Mouse (Mus musculus): ENCODE results near the gene Kcnip1. TPM values are rescaled to one million over a fixed set of nuclear protein-coding genes. Genes with fewer than 3 reads are reported as not detected.

The Kcnip1 gene
- 0.35 and 0.39 TPM in 2 replicates for polyA plus RNA-seq (2015; fragmentation: Nextera tagmentation; extraction: Ambion mirVana)

DNA sequence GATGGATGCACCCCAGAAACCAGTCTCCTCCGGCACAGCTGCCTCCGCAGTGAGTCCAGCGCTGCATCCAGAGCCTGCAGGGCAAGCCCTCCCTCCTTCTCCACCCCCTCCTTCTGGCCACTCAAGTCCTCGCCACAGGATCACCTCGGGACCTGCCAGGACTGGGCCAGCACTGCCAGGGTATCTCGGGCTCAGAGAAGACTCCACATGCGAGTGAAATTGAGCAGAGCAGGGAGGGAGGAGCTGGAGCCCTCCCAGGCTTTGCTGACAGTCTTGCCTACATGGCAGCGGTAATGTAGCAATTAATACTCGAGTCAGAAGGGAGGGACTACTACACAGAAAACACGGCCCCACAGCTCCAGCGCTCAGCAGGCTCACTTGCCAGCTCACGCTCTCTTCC lies at the start of gene Kcnip1:
TSS of gene Kcnip1 (minus strand) at position 215 of the 400 bp plus-strand sequence.
- Histone ChIP-seq H3K9ac (no peak within 1 kb of the TSS), H3K4me1 (replicated peaks) (peaks cover 19% of the 10 kb centered on the region; the same call in 1 of the 2 replicates), H3K27me3 (0 out of 2 replicates have a peak, but pooled peaks cover 8% of the 10 kb centered on the region), H3K4me3 (replicated peaks) (no peak within 1 kb of the TSS), H3K36me3 (no peaks in the 10 kb centered on the region), H3K27ac (no peak within 1 kb of the TSS), H3K9me3 (replicated peaks) (no peaks in the 10 kb centered on the region), H3K4me2 (no peak within 1 kb of the TSS)
- no peak for DNase-seq
- no peak for ATAC-seq (ENCODE audit: low read depth)
- WGBS (ENCODE audit: insufficient replicate concordance), result 30% methylated on average over 12 of the region's 12 CpGs

DNA sequence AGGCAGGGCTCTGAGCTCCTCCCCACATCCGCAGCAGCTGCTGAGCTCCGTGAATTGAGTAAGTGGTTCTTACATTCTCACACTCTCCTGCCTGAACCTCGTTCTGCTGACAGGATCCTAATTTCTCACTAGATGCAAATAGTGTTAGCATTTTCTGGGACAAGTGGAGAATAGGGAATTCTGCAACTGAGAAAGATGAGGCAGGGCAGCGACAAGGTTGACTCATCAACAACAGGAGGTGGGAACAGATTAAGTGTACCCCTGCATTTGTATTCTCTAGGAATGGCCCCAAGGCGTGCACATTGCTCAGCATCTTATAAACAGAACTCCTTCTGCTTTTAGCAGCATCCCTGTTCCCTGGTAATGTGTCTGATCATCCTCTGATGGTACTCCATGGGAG lies 47.1 kb upstream of the Kcnip1 start:
- no peak overlapping the region for H3K4me3 ChIP-seq (replicated peaks)
- 67% methylated on average over 5 of the region's 5 CpGs for WGBS (ENCODE audit: insufficient replicate concordance)
- no peak overlapping the region for H3K9ac ChIP-seq
- H3K4me2 ChIP-seq, result no peak overlapping the region
- H3K9me3 ChIP-seq (replicated peaks), result no peaks in the 10 kb centered on the region
- DNase-seq (no peak), ATAC-seq (ENCODE audit: low read depth) (no peak)
- no peak overlapping the region for H3K27ac ChIP-seq
- H3K27me3 ChIP-seq, result no peaks in the 10 kb centered on the region
- H3K36me3 ChIP-seq, result no peaks in the 10 kb centered on the region
- no peaks in the 10 kb centered on the region for H3K4me1 ChIP-seq (replicated peaks)

GRCm38 (mm10) chr11:34035909-34036658 lies 43.1 kb upstream of the Kcnip1 start:
- H3K4me2 ChIP-seq, result no peak overlapping the region
- no peak for ATAC-seq (ENCODE audit: low read depth)
- H3K9ac ChIP-seq, result no peak overlapping the region
- H3K9me3 ChIP-seq (replicated peaks), result no peaks in the 10 kb centered on the region
- no peaks in the 10 kb centered on the region for H3K27me3 ChIP-seq
- no peak overlapping the region for H3K4me3 ChIP-seq (replicated peaks)
- DNase-seq, result no peak
- 68% methylated on average over 5 of the region's 5 CpGs for WGBS (ENCODE audit: insufficient replicate concordance)
- no peaks in the 10 kb centered on the region for H3K36me3 ChIP-seq
- H3K4me1 ChIP-seq (replicated peaks), result peaks cover 12% of the 10 kb centered on the region
- H3K27ac ChIP-seq, result no peak overlapping the region

GRCm38 (mm10) chr11:34034794-34035193 lies 41.8 kb upstream of the Kcnip1 start:
- Histone ChIP-seq H3K4me3 (replicated peaks) (no peak overlapping the region), H3K27ac (no peak overlapping the region), H3K4me1 (replicated peaks) (peaks cover 13% of the 10 kb centered on the region), H3K27me3 (no peaks in the 10 kb centered on the region), H3K4me2 (no peak overlapping the region), H3K36me3 (no peaks in the 10 kb centered on the region), H3K9ac (no peak overlapping the region), H3K9me3 (replicated peaks) (no peaks in the 10 kb centered on the region)
- WGBS (ENCODE audit: insufficient replicate concordance), result 63% methylated on average over 2 of the region's 2 CpGs
- ATAC-seq (ENCODE audit: low read depth) (no peak), DNase-seq (no peak)

GRCm38 (mm10) chr11:34034008-34034505 lies 41.1 kb upstream of the Kcnip1 start:
- Histone ChIP-seq H3K9me3 (replicated peaks) (no peaks in the 10 kb centered on the region), H3K4me2 (no peak overlapping the region), H3K27me3 (no peaks in the 10 kb centered on the region), H3K4me1 (replicated peaks) (peaks cover 13% of the 10 kb centered on the region), H3K4me3 (replicated peaks) (no peak overlapping the region), H3K9ac (no peak overlapping the region), H3K36me3 (no peaks in the 10 kb centered on the region), H3K27ac (no peak overlapping the region)
- WGBS (ENCODE audit: insufficient replicate concordance), result 62% methylated on average over 5 of the region's 5 CpGs
- DNase-seq (no peak), ATAC-seq (ENCODE audit: low read depth) (no peak)

GRCm38 (mm10) chr11:34031015-34031805 lies 38.3 kb upstream of the Kcnip1 start:
- peak; percentile 17 for DNase-seq
- no peak overlapping the region for H3K27ac ChIP-seq
- H3K36me3 ChIP-seq, result no peaks in the 10 kb centered on the region
- no peaks in the 10 kb centered on the region for H3K9me3 ChIP-seq (replicated peaks)
- WGBS (ENCODE audit: insufficient replicate concordance), result 19% methylated on average over 8 of the region's 8 CpGs
- no peaks in the 10 kb centered on the region for H3K27me3 ChIP-seq
- ATAC-seq (ENCODE audit: low read depth), result peak; percentile 72
- no peak overlapping the region for H3K4me3 ChIP-seq (replicated peaks)
- peak overlapping the region; percentile 36 for H3K4me2 ChIP-seq
- peaks cover 13% of the 10 kb centered on the region for H3K4me1 ChIP-seq (replicated peaks)
- no peak overlapping the region for H3K9ac ChIP-seq

DNA sequence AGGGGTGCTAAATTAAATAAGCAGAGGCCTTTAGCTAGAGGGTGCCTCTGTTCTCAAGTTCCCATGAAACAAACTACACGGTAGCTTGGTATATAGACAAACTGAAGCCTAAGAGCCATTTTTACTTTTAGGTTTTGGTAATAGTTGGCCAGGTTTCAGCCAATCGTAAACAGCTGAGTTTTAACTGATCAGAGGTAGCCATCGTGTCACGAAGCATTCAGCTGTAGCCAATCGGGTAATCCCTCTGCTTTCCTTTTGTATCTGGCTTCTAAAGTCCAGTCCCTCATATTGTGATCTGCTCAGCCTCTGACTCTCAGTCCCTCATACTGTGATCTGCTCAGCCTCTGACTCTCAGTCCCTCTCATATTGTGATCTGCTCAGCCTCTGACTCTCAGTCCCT lies 36.7 kb upstream of the Kcnip1 start:
- no peak for DNase-seq
- no peak overlapping the region for H3K4me2 ChIP-seq

GRCm38 (mm10) chr11:34025091-34025490 lies 32.1 kb upstream of the Kcnip1 start:
- Histone ChIP-seq H3K27ac (no peak overlapping the region), H3K36me3 (no peaks in the 10 kb centered on the region), H3K9me3 (replicated peaks) (no peaks in the 10 kb centered on the region), H3K4me2 (no peak overlapping the region), H3K4me3 (replicated peaks) (no peak overlapping the region), H3K4me1 (replicated peaks) (no peaks in the 10 kb centered on the region), H3K9ac (no peak overlapping the region), H3K27me3 (no peaks in the 10 kb centered on the region)
- ATAC-seq (ENCODE audit: low read depth) (no peak), DNase-seq (no peak)
- WGBS (ENCODE audit: insufficient replicate concordance), result 59% methylated on average over 1 of the region's 1 CpGs

More for the DNA sequence above, 36.7 kb upstream of the Kcnip1 start:
- WGBS (ENCODE audit: insufficient replicate concordance), result 68% methylated on average over 5 of the region's 5 CpGs
- Histone ChIP-seq H3K9ac (no peak overlapping the region), H3K27ac (no peak overlapping the region), H3K36me3 (no peaks in the 10 kb centered on the region), H3K9me3 (replicated peaks) (no peaks in the 10 kb centered on the region), H3K27me3 (no peaks in the 10 kb centered on the region), H3K4me3 (replicated peaks) (no peak overlapping the region), H3K4me1 (replicated peaks) (peaks cover 13% of the 10 kb centered on the region)
- no peak for ATAC-seq (ENCODE audit: low read depth)

DNA sequence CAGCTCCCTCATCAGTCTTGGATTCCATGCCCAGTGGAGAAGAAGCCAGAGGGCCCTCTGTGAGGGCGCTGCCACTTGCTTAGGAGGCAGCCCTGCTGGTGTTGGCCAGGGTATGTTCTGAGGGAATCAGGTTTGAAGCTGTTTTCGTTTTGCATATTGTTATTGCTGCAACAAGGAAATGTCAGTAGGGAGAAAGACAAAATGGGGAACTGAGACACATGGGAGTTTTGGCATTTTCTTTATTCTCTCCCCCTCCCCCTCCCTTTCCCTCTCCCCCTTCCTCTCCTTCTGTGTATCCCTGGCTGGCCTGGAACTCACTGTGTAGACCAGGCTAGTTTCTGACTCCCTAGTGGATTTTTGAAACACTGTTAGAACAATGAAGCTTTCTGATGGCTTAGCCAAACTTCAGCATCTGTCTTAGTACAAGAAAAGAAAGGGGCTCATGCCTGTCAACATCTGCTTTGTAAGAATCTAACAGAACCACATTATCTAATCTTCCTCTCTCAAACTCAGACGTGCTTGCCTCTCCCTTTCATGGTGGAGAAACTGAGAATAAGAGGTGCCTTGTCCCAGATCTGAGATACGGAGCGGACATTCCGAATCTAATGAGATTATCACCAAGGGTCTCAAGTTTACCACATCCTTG lies 19.2 kb upstream of the Kcnip1 start:
- peak overlapping the region; percentile 8; the same call in 1 of the 2 replicates for H3K27ac ChIP-seq

GRCm38 (mm10) chr11:34010859-34011172 lies 17.9 kb upstream of the Kcnip1 start:
- no peaks in the 10 kb centered on the region for H3K9me3 ChIP-seq (replicated peaks)
- no peak for DNase-seq
- ATAC-seq (ENCODE audit: low read depth), result 0 out of 2 replicates have a peak, but pooled peaks have one; percentile 14
- H3K4me1 ChIP-seq (replicated peaks), result peaks cover 15% of the 10 kb centered on the region
- H3K9ac ChIP-seq, result no peak overlapping the region
- H3K4me3 ChIP-seq (replicated peaks), result no peak overlapping the region
- WGBS (ENCODE audit: insufficient replicate concordance), result 35% methylated on average over 4 of the region's 4 CpGs
- no peak overlapping the region for H3K4me2 ChIP-seq
- H3K36me3 ChIP-seq, result no peaks in the 10 kb centered on the region
- peak overlapping the region; percentile 48 for H3K27ac ChIP-seq
- no peaks in the 10 kb centered on the region for H3K27me3 ChIP-seq

More for the DNA sequence above, 19.2 kb upstream of the Kcnip1 start:
- no peak for ATAC-seq (ENCODE audit: low read depth)
- 45% methylated on average over 6 of the region's 6 CpGs for WGBS (ENCODE audit: insufficient replicate concordance)
- Histone ChIP-seq H3K4me1 (replicated peaks) (peaks cover 15% of the 10 kb centered on the region), H3K4me3 (replicated peaks) (no peak overlapping the region), H3K9me3 (replicated peaks) (no peaks in the 10 kb centered on the region), H3K36me3 (no peaks in the 10 kb centered on the region), H3K27me3 (no peaks in the 10 kb centered on the region), H3K4me2 (no peak overlapping the region), H3K9ac (no peak overlapping the region)
- no peak for DNase-seq

All from liver, embryonic 13.5 days (tissue).